Mouse (Mus musculus) lung, embryonic 15.5 days (tissue): Measurements from ENCODE around the gene Nbas. TPM values are rescaled to one million over a fixed set of nuclear protein-coding genes. Genes with fewer than 3 reads are reported as not detected.

Experiments used
- ATAC-seq: fragments of 200-750 bp; cut with Nextera tagmentation; 2 replicates; pipeline ENCODE4 v1.8.0; 2017; ENCODE audit warnings: moderate number of reproducible peaks, borderline replicate concordance; ENCODE audit not compliant: low FRiP score, low TSS enrichment; ENCODE audit errors: extremely low read depth
- H3K27ac ChIP-seq: fragments of 300-500 bp; sonication (generic); 2 replicates; pipeline ENCODE4 v1.5.1; 2015; ENCODE audit warnings: moderate library complexity, mild to moderate bottlenecking, inconsistent platforms
- H3K27me3 ChIP-seq: fragments of 300-500 bp; sonication (generic); 2 replicates; pipeline ENCODE4 v1.6.1; 2015; ENCODE audit warnings: inconsistent platforms
- H3K36me3 ChIP-seq: fragments of 300-500 bp; sonication (generic); 2 replicates; pipeline ENCODE4 v1.6.1; 2015; ENCODE audit warnings: inconsistent platforms
- H3K4me1 ChIP-seq: fragments of 300-500 bp; sonication (generic); 2 replicates; pipeline ENCODE4 v1.6.1; 2015; ENCODE audit warnings: inconsistent platforms
- H3K4me2 ChIP-seq: fragments of 300-500 bp; sonication (generic); 2 replicates; pipeline ENCODE4 v1.6.1; 2015; ENCODE audit warnings: inconsistent platforms, mild to moderate bottlenecking, moderate library complexity
- H3K4me3 ChIP-seq: fragments of 300-500 bp; sonication (generic); 2 replicates; pipeline ENCODE4 v1.5.1; 2015; ENCODE audit warnings: mild to moderate bottlenecking, inconsistent platforms
- H3K9ac ChIP-seq: fragments of 300-500 bp; sonication (generic); 2 replicates; pipeline ENCODE4 v1.6.1; 2015; ENCODE audit warnings: inconsistent platforms
- H3K9me3 ChIP-seq: fragments of 300-500 bp; sonication (generic); 2 replicates; pipeline ENCODE4 v1.6.1; 2016; ENCODE audit warnings: inconsistent platforms
- WGBS: fragments of 180-500 bp; shearing (Covaris S2); methylation state at CpG from one replicate; pipeline ENCODE4 v1.1.7; 2015; 5-methylcytosine and 5-hydroxymethylcytosine counted together
- polyA plus RNA-seq: library from polyadenylated mRNA; unstranded; fragments of >200 nt; fragmentation: Nextera tagmentation; extraction: Ambion mirVana; gene quantifications from 2 replicates; pipeline ENCODE4 v1.2.1, GENCODE M21; 2015

Nbas gene
- 12.2 and 13.3 TPM in 2 replicates for polyA plus RNA-seq

DNA sequence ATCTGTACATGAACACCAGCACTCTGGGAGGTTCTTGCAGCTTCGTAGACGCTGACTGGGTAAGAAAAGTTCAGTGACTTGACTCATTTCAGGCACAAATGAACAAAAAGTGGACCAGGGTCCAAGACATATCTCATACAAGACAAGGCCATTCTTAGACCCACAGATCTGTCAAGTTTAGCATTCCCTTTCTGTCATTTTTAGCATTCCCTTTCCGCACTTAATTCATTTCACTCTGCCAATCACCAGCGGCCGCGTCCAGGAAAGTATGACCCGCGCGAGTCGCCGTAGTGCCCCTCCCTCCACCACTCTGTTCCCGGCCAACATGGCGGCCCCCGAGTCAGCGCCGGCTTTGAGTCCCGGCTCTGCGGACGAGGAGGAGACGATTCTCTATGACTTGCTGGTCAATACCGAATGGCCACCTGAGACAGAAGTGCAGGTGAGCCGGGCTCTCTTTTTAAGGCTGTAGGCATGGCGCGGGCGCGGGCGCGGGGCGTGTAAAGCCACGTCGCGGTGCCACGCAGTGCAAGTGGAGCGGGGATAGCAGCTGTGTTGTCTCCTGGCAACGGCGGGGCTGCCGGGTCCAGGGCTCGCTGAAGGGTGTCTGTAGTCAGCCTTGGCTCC, at the start of gene Nbas:
Gene Nbas (plus strand): TSS at position 308 of the 624 bp plus-strand sequence.
- Histone ChIP-seq H3K4me1 (peaks cover 8% of the 10 kb centered on the region), H3K4me3 (peak within 1 kb of the TSS; percentile 88), H3K36me3 (no peaks in the 10 kb centered on the region), H3K9ac (peak within 1 kb of the TSS; percentile 73), H3K27ac (no peak within 1 kb of the TSS), H3K4me2 (peak within 1 kb of the TSS; percentile 59), H3K27me3 (no peaks in the 10 kb centered on the region), H3K9me3 (no peaks in the 10 kb centered on the region)
- peak; percentile 92 for ATAC-seq
- 2% methylated on average over 38 of the region's 38 CpGs for WGBS

- H3K4me2 ChIP-seq, result no peak overlapping the region
- peaks cover 53% of the 10 kb centered on the region for H3K36me3 ChIP-seq
- ATAC-seq, result no peak
Measured at GRCm38 (mm10) chr12:13242453-13242852, 26.5 kb upstream of the Nbas start.

GRCm38 (mm10) chr12:13248691-13249572, 20.0 kb upstream of the Nbas start, which contains the start of gene Ddx1:
Gene Ddx1 (minus strand): TSS chr12:13249213.
- peak within 1 kb of the TSS; percentile 80 for H3K27ac ChIP-seq
- peaks cover 8% of the 10 kb centered on the region for H3K36me3 ChIP-seq
- peak within 1 kb of the TSS; percentile 54 for H3K4me2 ChIP-seq
- 2% methylated on average over 59 of the region's 59 CpGs for WGBS
- H3K9ac ChIP-seq, result peak within 1 kb of the TSS; percentile 68
- H3K4me3 ChIP-seq, result peak within 1 kb of the TSS; percentile 68
- no peaks in the 10 kb centered on the region for H3K9me3 ChIP-seq
- H3K27me3 ChIP-seq, result no peaks in the 10 kb centered on the region
- 0 out of 2 replicates have a peak, but pooled peaks cover 10% of the 10 kb centered on the region for H3K4me1 ChIP-seq
- ATAC-seq, result peak; percentile 92

More at GRCm38 (mm10) chr12:13242453-13242852, 26.5 kb upstream of the Nbas start:
- Histone ChIP-seq H3K27me3 (no peaks in the 10 kb centered on the region), H3K9me3 (no peaks in the 10 kb centered on the region), H3K4me3 (no peak overlapping the region), H3K4me1 (0 out of 2 replicates have a peak, but pooled peaks cover 4% of the 10 kb centered on the region), H3K27ac (no peak overlapping the region), H3K9ac (no peak overlapping the region)

- H3K9ac ChIP-seq, result no peak overlapping the region
- no peaks in the 10 kb centered on the region for H3K27me3 ChIP-seq
- WGBS, result 78% methylated on average over 3 of the region's 3 CpGs
- peaks cover 4% of the 10 kb centered on the region; the same call in 1 of the 2 replicates for H3K36me3 ChIP-seq
- peak overlapping the region; percentile 54 for H3K4me2 ChIP-seq
- H3K4me1 ChIP-seq, result 0 out of 2 replicates have a peak, but pooled peaks cover 10% of the 10 kb centered on the region
- H3K4me3 ChIP-seq, result peak overlapping the region; percentile 68
- ATAC-seq, result no peak
- H3K27ac ChIP-seq, result no peak overlapping the region
- H3K9me3 ChIP-seq, result no peaks in the 10 kb centered on the region
Measured at GRCm38 (mm10) chr12:13249573-13249919, 19.4 kb upstream of the Nbas start.

DNA sequence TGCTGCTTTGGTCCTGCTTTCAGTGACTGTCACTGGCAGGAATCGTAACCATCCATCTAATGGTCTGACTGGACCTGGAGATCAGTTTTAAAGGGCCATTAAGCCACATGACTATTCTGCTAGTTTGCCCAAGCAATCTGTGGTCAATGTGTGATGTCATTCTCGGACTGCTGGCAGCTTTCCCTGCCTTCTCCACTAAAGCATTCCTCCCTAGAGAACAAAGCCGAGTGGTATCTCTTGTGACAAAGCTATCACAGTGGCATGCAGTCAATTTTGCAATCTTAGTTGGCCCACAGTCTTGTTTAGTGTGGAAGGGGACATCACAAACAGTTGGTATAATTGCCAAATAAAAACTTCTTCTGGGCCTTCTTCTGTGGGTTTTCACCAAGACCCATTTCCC, 13.9 kb upstream of the Nbas start:
- Histone ChIP-seq H3K4me2 (no peak overlapping the region), H3K9me3 (no peaks in the 10 kb centered on the region), H3K9ac (no peak overlapping the region), H3K4me1 (no peaks in the 10 kb centered on the region), H3K27ac (no peak overlapping the region), H3K27me3 (no peaks in the 10 kb centered on the region), H3K36me3 (no peaks in the 10 kb centered on the region), H3K4me3 (no peak overlapping the region)
- no peak for ATAC-seq
- WGBS, result 34% methylated on average over 3 of the region's 3 CpGs

- Histone ChIP-seq H3K9ac (no peak overlapping the region), H3K4me1 (no peaks in the 10 kb centered on the region), H3K27ac (no peak overlapping the region), H3K9me3 (no peaks in the 10 kb centered on the region), H3K36me3 (no peaks in the 10 kb centered on the region), H3K4me3 (no peak overlapping the region), H3K4me2 (no peak overlapping the region), H3K27me3 (no peaks in the 10 kb centered on the region)
- 88% methylated on average over 2 of the region's 2 CpGs for WGBS
- no peak for ATAC-seq
Measured at GRCm38 (mm10) chr12:13255701-13256100, 13.2 kb upstream of the Nbas start.

GRCm38 (mm10) chr12:13268412-13268811, 521 bp upstream of the Nbas start:
- no peak overlapping the region for H3K27ac ChIP-seq
- peak overlapping the region; percentile 73; the same call in 1 of the 2 replicates for H3K9ac ChIP-seq
- H3K36me3 ChIP-seq, result no peaks in the 10 kb centered on the region
- peaks cover 8% of the 10 kb centered on the region for H3K4me1 ChIP-seq
- peak overlapping the region; percentile 59 for H3K4me2 ChIP-seq
- ATAC-seq, result peak; percentile 44; the same call in 1 of the 2 replicates
- H3K9me3 ChIP-seq, result no peaks in the 10 kb centered on the region
- WGBS, result 35% methylated on average over 3 of the region's 3 CpGs
- peak overlapping the region; percentile 88 for H3K4me3 ChIP-seq
- no peaks in the 10 kb centered on the region for H3K27me3 ChIP-seq

DNA sequence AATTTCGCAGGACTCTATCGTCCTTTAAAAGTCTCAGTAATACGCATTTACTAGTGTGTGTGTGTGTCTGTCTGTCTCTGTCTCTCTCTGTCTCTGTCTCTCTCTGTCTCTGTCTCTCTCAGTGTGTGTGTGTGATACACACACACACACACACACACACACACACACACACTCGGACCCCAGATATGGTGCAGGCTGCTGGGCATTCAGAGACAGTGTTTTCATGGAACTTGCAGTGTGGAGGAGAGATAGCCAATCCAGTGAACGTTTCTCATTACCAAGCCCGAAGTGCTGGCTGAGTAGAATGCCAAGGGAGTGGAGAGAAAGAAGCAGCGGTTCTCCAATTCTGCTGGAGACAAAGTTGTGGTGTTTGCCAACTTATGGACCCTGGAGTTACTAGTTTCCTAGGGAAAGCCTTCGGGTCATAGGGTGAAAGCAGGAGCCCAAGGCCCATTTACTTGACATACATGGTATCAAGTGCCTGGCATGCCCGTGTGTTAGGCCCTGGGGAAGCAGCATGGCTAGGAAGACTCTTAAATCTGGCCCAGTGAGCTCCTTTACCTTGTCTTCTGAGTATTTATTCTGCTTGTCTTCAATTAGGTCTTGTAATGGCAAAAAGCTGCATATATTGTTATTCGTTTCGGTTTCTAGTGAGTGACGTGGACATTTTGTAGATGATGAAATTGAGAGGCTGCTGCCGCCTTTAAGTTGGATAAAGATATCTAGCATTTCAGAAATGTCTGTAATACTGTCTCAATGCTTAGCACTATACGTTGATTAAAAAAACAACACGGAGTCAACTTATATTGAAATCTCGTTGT, 847 bp downstream of the Nbas start:
- Histone ChIP-seq H3K27ac (no peak overlapping the region), H3K4me3 (peak overlapping the region; percentile 88), H3K36me3 (peaks cover 6% of the 10 kb centered on the region; the same call in 1 of the 2 replicates), H3K4me1 (peaks cover 8% of the 10 kb centered on the region), H3K9ac (peak overlapping the region; percentile 73), H3K27me3 (no peaks in the 10 kb centered on the region), H3K4me2 (peak overlapping the region; percentile 59), H3K9me3 (no peaks in the 10 kb centered on the region)
- 43% methylated on average over 16 of the region's 16 CpGs for WGBS
- ATAC-seq, result peak; percentile 12; the same call in 1 of the 2 replicates

DNA sequence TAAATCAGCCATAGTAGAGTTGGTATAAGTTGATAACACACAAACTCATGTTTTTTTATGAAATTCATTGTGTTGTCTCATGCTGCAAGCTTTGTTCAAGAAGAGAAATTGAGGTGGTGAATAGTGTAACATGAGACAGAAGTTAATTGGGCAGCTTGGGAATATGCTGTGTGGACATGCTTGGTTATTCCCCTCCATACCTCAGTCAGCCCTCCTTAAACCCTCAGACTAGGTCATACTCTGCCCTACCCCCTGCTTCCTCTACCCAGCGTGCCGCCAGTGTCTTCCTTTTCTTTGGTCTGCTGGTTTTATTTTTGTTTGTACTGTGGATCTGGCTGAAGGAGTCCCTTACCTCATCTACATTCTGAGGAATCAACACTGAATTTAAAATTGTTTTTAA, 22.5 kb downstream of the Nbas start:
- WGBS, result 86% methylated on average over 2 of the region's 2 CpGs
- Histone ChIP-seq H3K4me3 (no peak overlapping the region), H3K4me1 (no peaks in the 10 kb centered on the region), H3K9ac (no peak overlapping the region), H3K27ac (no peak overlapping the region), H3K27me3 (no peaks in the 10 kb centered on the region), H3K36me3 (peaks cover 3% of the 10 kb centered on the region; the same call in 1 of the 2 replicates), H3K4me2 (no peak overlapping the region), H3K9me3 (no peaks in the 10 kb centered on the region)
- no peak for ATAC-seq

- no peak overlapping the region for H3K9ac ChIP-seq
- H3K4me1 ChIP-seq, result no peaks in the 10 kb centered on the region
- H3K36me3 ChIP-seq, result peaks cover 3% of the 10 kb centered on the region; the same call in 1 of the 2 replicates
- WGBS, result 45% methylated on average over 3 of the region's 3 CpGs
- no peak for ATAC-seq
- H3K4me3 ChIP-seq, result no peak overlapping the region
- H3K27ac ChIP-seq, result no peak overlapping the region
- H3K9me3 ChIP-seq, result no peaks in the 10 kb centered on the region
- no peaks in the 10 kb centered on the region for H3K27me3 ChIP-seq
- H3K4me2 ChIP-seq, result no peak overlapping the region
Measured at GRCm38 (mm10) chr12:13293421-13293881, 24.5 kb downstream of the Nbas start.

- Histone ChIP-seq H3K36me3 (peaks cover 3% of the 10 kb centered on the region; the same call in 1 of the 2 replicates), H3K9me3 (no peaks in the 10 kb centered on the region), H3K9ac (no peak overlapping the region), H3K4me2 (no peak overlapping the region), H3K4me3 (no peak overlapping the region), H3K27ac (no peak overlapping the region), H3K4me1 (no peaks in the 10 kb centered on the region), H3K27me3 (no peaks in the 10 kb centered on the region)
- ATAC-seq, result no peak
- 85% methylated on average over 3 of the region's 3 CpGs for WGBS
Measured at GRCm38 (mm10) chr12:13303037-13303436, 34.1 kb downstream of the Nbas start.
